Mouse (Mus musculus) ES-Bruce4 (cell line): ENCODE results near the gene Rag1.

Source experiments
- CTCF ChIP-seq: IDR thresholded peaks from one replicate; pipeline ENCODE4 v1.8.1; 2011; ENCODE audit warnings: low read depth, low read length
- POLR2A ChIP-seq: IDR thresholded peaks from one replicate; pipeline ENCODE4 v1.8.1; 2011; ENCODE audit warnings: low read length; ENCODE audit not compliant: insufficient read depth

DNA sequence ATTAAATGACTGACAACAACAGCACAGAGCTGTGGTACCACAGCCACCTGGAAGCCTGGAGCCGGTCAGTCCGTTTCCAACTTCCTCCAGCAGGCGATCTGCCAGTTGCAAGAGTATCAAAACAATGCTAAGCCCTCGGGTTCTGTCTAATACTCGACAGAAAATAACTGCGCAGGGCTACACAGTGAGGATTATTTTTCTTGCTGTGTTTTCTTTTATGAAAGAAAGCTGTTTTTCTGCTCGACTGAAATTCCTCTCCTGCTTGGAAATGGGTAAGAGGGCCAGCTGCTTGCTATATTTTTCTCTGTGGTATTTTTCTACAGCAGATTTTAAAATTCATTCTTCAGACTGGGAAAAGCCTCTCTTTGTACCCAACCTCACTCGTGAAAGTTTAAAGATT lies 48.6 kb downstream of the Rag1 start:
- TF ChIP-seq POLR2A (no peak), CTCF (no peak)
